Mouse (Mus musculus) heart, adult 2 months (tissue): Measurements from ENCODE around the gene Plekha6.

Experiments used
- CTCF ChIP-seq: fragments of 200-600 bp; IDR thresholded peaks from 2 replicates; pipeline ENCODE4 v1.8.1; 2022; ENCODE audit warnings: antibody characterized with exemption, mild to moderate bottlenecking, moderate library complexity
- EP300 ChIP-seq: fragments of 200-500 bp; IDR thresholded peaks from 2 replicates; pipeline ENCODE4 v1.6.1; 2011; ENCODE audit warnings: low read depth, low read length, control low read depth; ENCODE audit not compliant: insufficient read depth
- POLR2A ChIP-seq: fragments of 200-500 bp; IDR thresholded peaks from 2 replicates; pipeline ENCODE4 v1.6.1; 2011; ENCODE audit warnings: mild to moderate bottlenecking, low read depth, low read length, control low read depth; ENCODE audit not compliant: insufficient read depth

- TF ChIP-seq CTCF (no peak), POLR2A (no peak), EP300 (no peak)
Observed at GRCm38 (mm10) chr1:133247189-133247588, 83.2 kb downstream of the Plekha6 start.
